ENCODE assay signal across 16 mouse cellular contexts in the genomic region with DNA sequence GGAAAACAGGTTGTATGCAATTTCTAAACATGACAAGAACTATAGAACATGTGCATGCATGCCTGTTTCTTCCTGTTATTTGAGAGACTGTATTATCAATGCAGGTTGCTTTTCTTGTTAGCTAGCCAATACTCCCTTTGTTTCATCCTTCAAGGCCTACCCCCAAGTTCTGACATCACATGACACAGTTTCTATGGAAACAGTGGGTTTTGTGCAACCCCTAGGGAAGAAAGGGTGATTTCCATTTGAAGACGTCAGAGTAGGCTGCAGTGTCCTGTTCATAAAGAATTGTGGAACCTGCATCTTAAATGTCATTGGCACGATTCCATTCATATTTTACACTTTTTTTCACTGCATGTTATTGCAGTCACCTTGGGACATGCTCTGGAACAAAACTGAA.
A peak's percentile ranks its signal among the peaks of the same experiment; 100 is the strongest.
DNase-seq lines count a peak whose midpoint lies in the region; ATAC-seq and TF ChIP-seq lines count a peak whose summit lies in the region.
"Had no signal": no experiment of that assay in that cellular context is flagged by ENCODE, and none has a peak within 500 bp of the region (broad histone marks: within the 10 kb centered on the region; RNA-seq: fewer than 3 reads in every experiment).

No protein-coding gene starts in this region.

- 25% methylated on average over 2 of the region's 2 CpGs for WGBS in neural tube, embryonic 11.5 days
- 15% methylated on average over 2 of the region's 2 CpGs for WGBS in hindbrain, embryonic 11.5 days
- 35% methylated on average over 2 of the region's 2 CpGs for WGBS in midbrain, embryonic 10.5 days
- WGBS in kidney, adult 2 months, result 44% methylated on average over 2 of the region's 2 CpGs
- WGBS in intestine, postnatal 0 days, result 69% methylated on average over 2 of the region's 2 CpGs

- peak; percentile 65 for ATAC-seq in neural tube, embryonic 11.5 days (ENCODE audit: insufficient read depth, low FRiP score, low TSS enrichment)
- peak; percentile 83 for ATAC-seq in hindbrain, embryonic 11.5 days (ENCODE audit: low FRiP score)
- ATAC-seq in intestine, postnatal 0 days, result no peak
- no peak for ATAC-seq in CD4-positive, CD25-positive, alpha-beta regulatory T cell, adult 4 months
- ATAC-seq: intestine, embryonic 16.5 days had no signal

- no peaks in the 10 kb centered on the region for H3K9me3 ChIP-seq in neural tube, embryonic 11.5 days (ENCODE audit: control insufficient read depth, low read length)
- H3K9me3 ChIP-seq in hindbrain, embryonic 11.5 days (ENCODE audit: control insufficient read depth, low read length), result no peaks in the 10 kb centered on the region
- H3K9me3 ChIP-seq in midbrain, embryonic 10.5 days (replicated peaks), result no peaks in the 10 kb centered on the region
- H3K9me3 ChIP-seq in intestine, postnatal 0 days (ENCODE audit: control insufficient read depth), result no peaks in the 10 kb centered on the region
- H3K9me3 ChIP-seq: heart, embryonic 15.5 days had no signal

- no peaks in the 10 kb centered on the region for H3K27me3 ChIP-seq in neural tube, embryonic 11.5 days (ENCODE audit: control insufficient read depth, insufficient read depth, low read length)
- no peaks in the 10 kb centered on the region for H3K27me3 ChIP-seq in hindbrain, embryonic 11.5 days (ENCODE audit: control insufficient read depth, insufficient read depth, low read length)
- H3K27me3 ChIP-seq in midbrain, embryonic 10.5 days (ENCODE audit: low read depth, poor library complexity, severe bottlenecking), result no peaks in the 10 kb centered on the region
- no peaks in the 10 kb centered on the region for H3K27me3 ChIP-seq in kidney, adult 2 months (replicated peaks; ENCODE audit: control insufficient read depth, insufficient read depth, low read length)
- no peaks in the 10 kb centered on the region for H3K27me3 ChIP-seq in intestine, postnatal 0 days (replicated peaks; ENCODE audit: control insufficient read depth, insufficient read depth, low read length)
- H3K27me3 ChIP-seq: heart, embryonic 15.5 days had no signal

- no peak overlapping the region for H3K9ac ChIP-seq in neural tube, embryonic 11.5 days (ENCODE audit: low read length)
- no peak overlapping the region for H3K9ac ChIP-seq in hindbrain, embryonic 11.5 days (ENCODE audit: low read depth, low read length)
- no peak overlapping the region for H3K9ac ChIP-seq in intestine, postnatal 0 days (ENCODE audit: low read depth, low read length)
- H3K9ac ChIP-seq: heart, embryonic 15.5 days had no signal

- no peak overlapping the region for H3K27ac ChIP-seq in neural tube, embryonic 11.5 days (ENCODE audit: low read depth, low read length)
- H3K27ac ChIP-seq in hindbrain, embryonic 11.5 days (ENCODE audit: low read depth, low read length), result no peak overlapping the region
- 0 out of 2 replicates have a peak overlapping the region, but pooled peaks have one; percentile 47 for H3K27ac ChIP-seq in midbrain, embryonic 10.5 days (replicated peaks)
- no peak overlapping the region for H3K27ac ChIP-seq in kidney, adult 2 months (ENCODE audit: insufficient read depth, low read depth, low read length)
- H3K27ac ChIP-seq in intestine, postnatal 0 days (ENCODE audit: low read depth, low read length), result no peak overlapping the region
- H3K27ac ChIP-seq: heart, embryonic 15.5 days; left cerebral cortex, adult 2 months had no signal

- TF ChIP-seq POLR2A in kidney, adult 2 months (IDR thresholded peaks at IDR 0.05; ENCODE audit: low read depth, low read length), result no peak

- H3K4me3 ChIP-seq in neural tube, embryonic 11.5 days (ENCODE audit: low read depth, low read length), result no peak overlapping the region
- H3K4me3 ChIP-seq in hindbrain, embryonic 11.5 days (ENCODE audit: low read depth, low read length), result no peak overlapping the region
- no peak overlapping the region for H3K4me3 ChIP-seq in midbrain, embryonic 10.5 days
- H3K4me3 ChIP-seq in kidney, adult 2 months (ENCODE audit: insufficient read depth, low read depth, low read length), result no peak overlapping the region
- H3K4me3 ChIP-seq in intestine, postnatal 0 days (ENCODE audit: low read depth, low read length), result no peak overlapping the region
- H3K4me3 ChIP-seq: heart, embryonic 15.5 days; left cerebral cortex, adult 2 months had no signal

- no peaks in the 10 kb centered on the region for H3K36me3 ChIP-seq in neural tube, embryonic 11.5 days (ENCODE audit: control insufficient read depth, insufficient read depth, low read length)
- H3K36me3 ChIP-seq in hindbrain, embryonic 11.5 days (ENCODE audit: control insufficient read depth, insufficient read depth, low read length), result no peaks in the 10 kb centered on the region
- no peaks in the 10 kb centered on the region for H3K36me3 ChIP-seq in midbrain, embryonic 10.5 days
- no peaks in the 10 kb centered on the region for H3K36me3 ChIP-seq in kidney, adult 2 months (ENCODE audit: control insufficient read depth, insufficient read depth, low read length)
- no peaks in the 10 kb centered on the region for H3K36me3 ChIP-seq in intestine, postnatal 0 days (ENCODE audit: control insufficient read depth, insufficient read depth)
- H3K36me3 ChIP-seq: heart, embryonic 15.5 days had no signal

- H3K4me2 ChIP-seq in neural tube, embryonic 11.5 days (ENCODE audit: low read depth), result no peak overlapping the region
- no peak overlapping the region for H3K4me2 ChIP-seq in hindbrain, embryonic 11.5 days (replicated peaks; ENCODE audit: low read depth, low read length)
- H3K4me2 ChIP-seq in intestine, postnatal 0 days (replicated peaks; ENCODE audit: low read depth), result no peak overlapping the region
- H3K4me2 ChIP-seq: heart, embryonic 15.5 days; liver, embryonic 11.5 days had no signal

- no peak for TF ChIP-seq CTCF in kidney, adult 2 months (conservative IDR thresholded peaks at IDR 0.05; ENCODE audit: insufficient read depth, insufficient read length, low read depth, low read length)
- no peak for TF ChIP-seq CTCF in intestine, postnatal 0 days (IDR thresholded peaks at IDR 0.05; ENCODE audit: low read depth)

- no peaks in the 10 kb centered on the region for H3K4me1 ChIP-seq in neural tube, embryonic 11.5 days (ENCODE audit: control insufficient read depth, insufficient read depth, low read length)
- no peaks in the 10 kb centered on the region for H3K4me1 ChIP-seq in hindbrain, embryonic 11.5 days (replicated peaks; ENCODE audit: control insufficient read depth, insufficient read depth, low read length)
- peaks cover 30% of the 10 kb centered on the region for H3K4me1 ChIP-seq in midbrain, embryonic 10.5 days
- H3K4me1 ChIP-seq in kidney, adult 2 months (ENCODE audit: control insufficient read depth, insufficient read depth, low read length), result no peaks in the 10 kb centered on the region
- no peaks in the 10 kb centered on the region for H3K4me1 ChIP-seq in intestine, postnatal 0 days (replicated peaks; ENCODE audit: control insufficient read depth, insufficient read depth, low read length)
- H3K4me1 ChIP-seq: heart, embryonic 15.5 days had no signal

- DNase-seq in neural tube, embryonic 11.5 days (ENCODE audit: low spot score), result peak; percentile 12
- no peak for DNase-seq in neural tube, embryonic 10.5 days (ENCODE audit: extremely low spot score, low spot score)
- peak; percentile 55 for DNase-seq in hindbrain, embryonic 11.5 days (ENCODE audit: low spot score)
- no peak for DNase-seq in midbrain, embryonic 10.5 days (ENCODE audit: low spot score)
- no peak for DNase-seq in kidney, adult 2 months
- DNase-seq in urinary bladder, postnatal 14 days (ENCODE audit: low spot score), result no peak
- DNase-seq: B cell, adult 2 months; cerebellum, adult 11 months; gastrocnemius, postnatal 14 days; lung, postnatal 14 days had no signal

Comparison
In these comparisons a context has a peak if more than half of its experiments do, and no peak if none do; other contexts are left out.
1. DNase-seq: peak in neural tube, embryonic 11.5 days (single experiment) and hindbrain, embryonic 11.5 days (single experiment); none in neural tube, embryonic 10.5 days (single experiment), midbrain, embryonic 10.5 days (single experiment), kidney, adult 2 months (single experiment) and urinary bladder, postnatal 14 days (single experiment).
2. ATAC-seq: peak in neural tube, embryonic 11.5 days (single experiment) and hindbrain, embryonic 11.5 days (single experiment); none in intestine, postnatal 0 days (single experiment) and CD4-positive, CD25-positive, alpha-beta regulatory T cell, adult 4 months (single experiment).